Mouse (Mus musculus): ENCODE measurements around the gene Clec4a1.

DNA sequence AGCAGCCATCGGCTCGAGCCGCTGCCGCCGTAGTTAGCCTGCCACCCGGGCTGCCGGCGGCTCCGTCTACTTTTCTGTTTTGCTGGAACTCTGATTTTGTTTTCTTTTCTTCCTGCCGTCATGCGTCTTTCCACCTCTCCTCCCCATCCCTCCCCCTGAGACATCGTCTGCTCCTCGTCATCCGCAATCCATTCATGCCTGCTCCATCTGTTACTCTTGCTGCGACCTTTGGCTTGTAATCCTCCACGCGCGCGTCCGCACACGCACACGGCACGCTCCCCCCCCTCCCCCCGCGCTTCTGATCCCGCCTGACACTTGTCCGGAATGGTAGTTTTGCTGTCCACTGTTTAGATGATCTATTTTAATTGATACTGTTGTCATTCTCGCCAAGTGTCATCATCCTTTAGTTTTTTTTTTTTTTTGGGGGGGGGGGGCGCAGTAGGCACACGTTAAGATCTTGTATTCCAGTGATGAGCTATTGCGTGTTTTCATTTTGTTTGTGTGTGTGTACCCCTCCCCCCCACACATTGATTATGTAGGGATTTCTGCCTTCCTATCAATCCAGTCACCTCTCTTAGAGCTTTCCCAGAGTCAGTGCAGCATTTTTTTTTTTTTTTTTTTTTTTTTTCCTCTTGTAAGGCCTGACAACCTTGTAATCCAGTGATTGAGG is 46.8 kb upstream of the Clec4a1 start:
- TF ChIP-seq CTCF (IDR thresholded peaks at IDR 0.05; ENCODE audit: borderline replicate concordance, insufficient read depth, low read length) (no peak), POLR2A (IDR thresholded peaks at IDR 0.05; ENCODE audit: low read depth, low read length) (no peak; the same call in 1 of the 2 replicates)
